Mouse (Mus musculus): ENCODE measurements around the gene Bcl11a. TPM values are rescaled to one million over a fixed set of nuclear protein-coding genes. Genes with fewer than 3 reads are reported as not detected.

The Bcl11a gene
- total and polyA plus RNA-seq, 2 experiments from 2014 or later = 32.3 to 73.5 TPM

DNA sequence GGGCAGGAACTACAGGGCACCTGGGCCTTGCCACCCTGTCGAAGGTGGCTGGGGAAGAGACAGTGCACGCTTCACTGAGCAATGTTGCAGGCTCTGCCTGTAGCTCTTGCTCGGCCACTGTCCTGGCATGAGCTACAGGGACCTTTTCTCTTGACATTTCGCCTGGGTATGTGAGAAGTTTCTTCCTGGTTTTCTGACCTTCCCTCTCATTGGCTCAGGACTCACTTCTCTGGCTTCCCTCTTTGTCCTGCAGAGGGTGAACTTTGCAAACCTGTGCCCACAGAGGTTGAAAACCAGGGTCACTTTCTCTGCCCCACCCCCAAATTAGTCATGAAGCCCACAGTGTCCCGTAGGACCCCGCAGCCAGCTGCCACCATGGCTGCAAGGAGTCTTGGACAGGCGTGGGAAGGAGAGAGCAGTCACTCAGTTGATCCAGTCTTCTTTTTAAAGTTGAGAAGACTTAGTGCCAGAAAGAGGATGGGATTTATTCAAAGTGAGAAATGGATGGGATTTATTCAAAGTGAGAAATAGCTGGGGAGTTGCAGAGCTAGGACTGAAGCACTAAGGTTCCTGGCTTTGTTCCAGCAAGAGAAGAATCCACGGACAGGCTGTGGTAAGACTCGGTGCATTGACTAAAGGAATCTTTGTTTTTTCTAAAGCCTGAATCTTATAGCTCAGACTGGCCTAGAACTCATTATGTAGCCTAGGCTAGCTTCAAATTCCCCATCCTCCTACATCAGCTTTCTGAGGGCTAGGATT is 71.8 kb downstream of the Bcl11a start:
- H3K27me3 ChIP-seq (ENCODE audit: insufficient read depth, low read length) = no peaks in the 10 kb centered on the region
- H3K36me3 ChIP-seq (ENCODE audit: insufficient read depth, low read length) = no peaks in the 10 kb centered on the region
- H3K4me1 ChIP-seq (ENCODE audit: insufficient read depth, low read length) = peaks cover 3% of the 10 kb centered on the region; the same call in 1 of the 2 replicates
- H3K27ac ChIP-seq = no peak overlapping the region
- no peak for DNase-seq (ENCODE audit: low spot score)
- no peak for ATAC-seq
- WGBS = 53% methylated on average over 9 of the region's 9 CpGs
- no peaks in the 10 kb centered on the region for H3K9me3 ChIP-seq (ENCODE audit: low read length)
- no peak for TF ChIP-seq CTCF (IDR thresholded peaks at IDR 0.05; ENCODE audit: low read depth)
- no peak overlapping the region for H3K4me3 ChIP-seq (ENCODE audit: low read length)
- no peak overlapping the region for H3K4me2 ChIP-seq (ENCODE audit: low read depth, low read length)
- H3K9ac ChIP-seq (replicated peaks; ENCODE audit: low read length) = no peak overlapping the region

DNA sequence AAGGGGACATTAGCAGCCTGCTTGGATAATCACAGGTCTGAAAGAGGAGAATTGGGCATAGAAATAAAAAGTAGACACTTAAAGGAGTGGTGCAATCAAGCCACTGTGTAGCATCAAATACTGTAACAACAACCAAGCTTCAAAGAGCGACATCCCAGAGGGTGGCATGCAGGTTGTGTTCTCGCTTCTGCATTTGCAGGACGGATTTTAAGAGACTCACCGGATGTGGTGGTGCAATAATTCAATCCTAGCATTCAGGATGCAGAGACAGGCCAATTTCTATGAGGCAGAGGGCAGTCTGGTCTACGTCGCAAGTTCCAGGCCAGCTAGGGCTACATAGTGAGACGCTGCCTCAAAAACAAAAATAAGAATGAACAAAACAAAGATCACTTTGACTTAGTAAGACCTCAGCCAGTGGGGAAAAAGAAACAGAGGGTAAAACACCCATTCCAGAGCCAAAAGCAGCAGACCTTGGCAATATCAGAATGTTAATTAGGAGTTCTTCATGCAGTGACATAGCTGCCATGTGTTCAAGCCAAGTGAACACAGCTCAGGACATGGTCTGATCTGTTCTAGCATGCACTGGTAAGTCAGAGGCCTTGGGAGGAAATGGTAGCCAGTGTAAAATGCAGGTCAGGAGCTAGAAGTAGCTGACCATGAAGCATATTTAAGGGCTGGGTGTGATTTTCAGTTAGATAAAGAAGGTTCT is 74.4 kb downstream of the Bcl11a start:
- H3K4me3 ChIP-seq (ENCODE audit: low read length) = no peak overlapping the region
- H3K4me1 ChIP-seq (ENCODE audit: insufficient read depth, low read length) = peaks cover 6% of the 10 kb centered on the region
- no peak for ATAC-seq
- WGBS = 84% methylated on average over 7 of the region's 7 CpGs
- TF ChIP-seq CTCF (IDR thresholded peaks at IDR 0.05; ENCODE audit: low read depth) = no peak
- no peaks in the 10 kb centered on the region for H3K9me3 ChIP-seq (ENCODE audit: low read length)
- H3K36me3 ChIP-seq (ENCODE audit: insufficient read depth, low read length) = no peaks in the 10 kb centered on the region
- no peak overlapping the region for H3K4me2 ChIP-seq (ENCODE audit: low read depth, low read length)
- H3K27ac ChIP-seq = no peak overlapping the region
- no peaks in the 10 kb centered on the region for H3K27me3 ChIP-seq (ENCODE audit: insufficient read depth, low read length)
- 0 out of 2 replicates have a peak overlapping the region, but pooled peaks have one; percentile 3 for H3K9ac ChIP-seq (replicated peaks; ENCODE audit: low read length)
- no peak for DNase-seq (ENCODE audit: low spot score)

DNA sequence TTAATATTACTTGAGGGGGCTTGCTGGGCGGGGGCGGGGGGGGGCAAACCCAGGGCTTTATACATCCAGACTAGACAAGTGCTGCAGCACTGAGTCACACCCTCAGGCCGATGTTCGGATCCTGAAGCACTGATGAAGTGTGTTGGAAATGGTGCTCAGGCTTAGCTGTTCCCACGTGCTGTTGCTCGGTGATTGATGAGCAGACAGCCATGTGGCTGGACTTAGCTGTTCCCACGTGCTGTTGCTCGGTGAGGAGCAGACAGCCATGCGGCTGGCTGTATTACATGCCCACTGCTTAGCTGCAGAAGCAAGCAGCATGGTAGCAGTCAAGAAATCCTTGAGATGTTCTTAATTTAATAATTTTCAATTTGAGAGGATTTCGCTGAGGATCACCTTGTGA is 75.2 kb downstream of the Bcl11a start:
- Histone ChIP-seq H3K4me2 (ENCODE audit: low read depth, low read length) (no peak overlapping the region), H3K27me3 (ENCODE audit: insufficient read depth, low read length) (no peaks in the 10 kb centered on the region), H3K36me3 (ENCODE audit: insufficient read depth, low read length) (no peaks in the 10 kb centered on the region), H3K4me1 (ENCODE audit: insufficient read depth, low read length) (peaks cover 7% of the 10 kb centered on the region), H3K27ac (no peak overlapping the region), H3K4me3 (ENCODE audit: low read length) (no peak overlapping the region), H3K9me3 (ENCODE audit: low read length) (no peaks in the 10 kb centered on the region), H3K9ac (replicated peaks; ENCODE audit: low read length) (no peak overlapping the region)
- 38% methylated on average over 10 of the region's 10 CpGs for WGBS
- DNase-seq (ENCODE audit: low spot score) (peak; percentile 46), ATAC-seq (peak; percentile 63)
- no peak for TF ChIP-seq CTCF (IDR thresholded peaks at IDR 0.05; ENCODE audit: low read depth)

DNA sequence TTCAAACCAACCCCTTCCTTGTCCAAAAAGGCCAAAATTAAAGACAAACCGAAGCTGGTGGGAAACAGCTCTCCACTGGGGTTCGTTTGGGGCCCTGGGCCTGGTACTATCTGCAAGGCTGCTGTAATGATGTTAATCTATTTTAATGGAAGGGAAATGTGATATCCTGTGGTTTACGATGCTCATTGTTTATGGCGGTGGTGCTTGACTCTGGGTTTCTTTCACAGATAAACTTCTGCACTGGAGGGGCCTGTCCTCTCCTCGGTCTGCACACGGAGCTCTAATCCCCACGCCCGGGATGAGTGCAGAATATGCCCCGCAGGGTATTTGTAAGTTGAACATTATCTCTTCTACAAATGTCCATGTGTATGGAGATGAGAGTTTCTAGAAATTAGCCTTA is 80.2 kb downstream of the Bcl11a start:
- Histone ChIP-seq H3K4me1 (ENCODE audit: insufficient read depth, low read length) (peaks cover 15% of the 10 kb centered on the region), H3K9me3 (ENCODE audit: low read length) (no peaks in the 10 kb centered on the region), H3K9ac (replicated peaks; ENCODE audit: low read length) (no peak overlapping the region), H3K4me2 (ENCODE audit: low read depth, low read length) (no peak overlapping the region), H3K36me3 (ENCODE audit: insufficient read depth, low read length) (no peaks in the 10 kb centered on the region), H3K27me3 (ENCODE audit: insufficient read depth, low read length) (no peaks in the 10 kb centered on the region), H3K27ac (no peak overlapping the region), H3K4me3 (ENCODE audit: low read length) (no peak overlapping the region)
- WGBS = 70% methylated on average over 9 of the region's 9 CpGs
- ATAC-seq = no peak
- no peak for TF ChIP-seq CTCF (IDR thresholded peaks at IDR 0.05; ENCODE audit: low read depth)
- no peak for DNase-seq (ENCODE audit: low spot score)

DNA sequence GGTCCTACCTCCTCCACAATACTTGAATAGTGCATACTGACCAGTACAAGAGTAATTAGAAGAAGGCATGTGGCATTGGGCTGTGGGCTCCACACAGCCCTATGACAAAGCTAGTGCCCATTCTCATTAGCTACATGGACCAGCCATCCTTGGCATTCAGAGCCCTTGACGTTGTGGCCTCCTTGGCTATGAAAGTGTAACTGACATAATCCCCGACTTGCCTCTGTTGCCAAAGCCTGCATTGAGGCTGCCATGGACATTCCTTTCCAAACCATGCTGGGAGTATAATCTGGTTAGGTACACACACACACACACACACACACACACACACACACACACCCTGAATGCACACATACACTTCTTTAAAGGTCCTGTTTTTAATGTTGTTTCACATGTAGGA is 81.8 kb downstream of the Bcl11a start:
- DNase-seq (ENCODE audit: low spot score) (no peak), ATAC-seq (no peak)
- Histone ChIP-seq H3K27me3 (ENCODE audit: insufficient read depth, low read length) (no peaks in the 10 kb centered on the region), H3K4me3 (ENCODE audit: low read length) (no peak overlapping the region), H3K4me1 (ENCODE audit: insufficient read depth, low read length) (peaks cover 14% of the 10 kb centered on the region), H3K9ac (replicated peaks; ENCODE audit: low read length) (no peak overlapping the region), H3K27ac (no peak overlapping the region), H3K36me3 (ENCODE audit: insufficient read depth, low read length) (no peaks in the 10 kb centered on the region), H3K4me2 (ENCODE audit: low read depth, low read length) (no peak overlapping the region), H3K9me3 (ENCODE audit: low read length) (no peaks in the 10 kb centered on the region)
- WGBS = 60% methylated on average over 2 of the region's 2 CpGs
- TF ChIP-seq CTCF (IDR thresholded peaks at IDR 0.05; ENCODE audit: low read depth) = no peak

DNA sequence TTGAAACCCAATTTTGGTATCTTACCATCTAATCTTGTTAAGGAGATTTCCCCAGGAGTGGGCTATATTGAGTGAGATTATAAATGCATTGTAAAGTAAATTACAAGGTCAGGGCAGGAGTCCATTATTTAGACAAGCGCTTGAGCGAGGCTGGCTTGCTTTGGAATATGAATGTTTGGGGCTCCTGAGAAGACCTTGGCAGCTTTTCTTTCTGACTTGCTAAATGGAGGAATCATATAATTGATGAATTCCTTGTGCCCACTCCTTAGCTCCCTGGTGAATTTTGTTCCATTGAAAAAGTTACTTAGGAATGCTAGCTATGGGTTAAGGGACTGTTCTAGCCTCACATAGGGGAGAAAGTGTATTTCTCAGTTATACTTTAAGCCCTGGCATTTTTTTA is 83.6 kb downstream of the Bcl11a start:
- H3K9ac ChIP-seq (replicated peaks; ENCODE audit: low read length) = no peak overlapping the region
- H3K4me2 ChIP-seq (ENCODE audit: low read depth, low read length) = no peak overlapping the region
- H3K27ac ChIP-seq = no peak overlapping the region
- H3K27me3 ChIP-seq (ENCODE audit: insufficient read depth, low read length) = no peaks in the 10 kb centered on the region
- H3K4me1 ChIP-seq (ENCODE audit: insufficient read depth, low read length) = peaks cover 14% of the 10 kb centered on the region
- H3K9me3 ChIP-seq (ENCODE audit: low read length) = no peaks in the 10 kb centered on the region
- no peak overlapping the region for H3K4me3 ChIP-seq (ENCODE audit: low read length)
- ATAC-seq (no peak), DNase-seq (ENCODE audit: low spot score) (no peak)
- TF ChIP-seq CTCF (IDR thresholded peaks at IDR 0.05; ENCODE audit: low read depth) = no peak
- no peaks in the 10 kb centered on the region for H3K36me3 ChIP-seq (ENCODE audit: insufficient read depth, low read length)
- WGBS = 59% methylated on average over 2 of the region's 2 CpGs

DNA sequence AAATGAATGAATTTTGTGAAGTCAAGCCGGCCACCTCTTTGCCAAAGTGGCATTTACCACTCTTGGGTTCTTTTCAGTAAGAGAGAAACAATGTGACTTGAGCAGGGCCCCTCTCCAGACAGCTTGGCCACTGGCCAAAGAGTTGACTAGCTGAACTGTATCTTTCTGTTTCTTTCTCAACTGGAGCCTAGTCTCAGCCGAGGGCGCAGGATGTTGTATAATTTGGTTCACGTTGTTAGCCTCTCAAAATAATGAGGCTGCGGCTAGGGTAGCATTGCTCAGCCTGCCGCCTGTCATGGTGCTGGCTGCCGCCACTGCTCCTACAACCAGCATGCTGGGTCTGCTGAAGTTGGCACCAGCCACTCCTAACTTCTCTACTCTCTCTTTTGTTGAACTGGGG is 84.2 kb downstream of the Bcl11a start:
- H3K36me3 ChIP-seq (ENCODE audit: insufficient read depth, low read length) = no peaks in the 10 kb centered on the region
- DNase-seq (ENCODE audit: low spot score) = peak; percentile 81
- TF ChIP-seq CTCF (IDR thresholded peaks at IDR 0.05; ENCODE audit: low read depth) = no peak
- no peak overlapping the region for H3K9ac ChIP-seq (replicated peaks; ENCODE audit: low read length)
- no peaks in the 10 kb centered on the region for H3K9me3 ChIP-seq (ENCODE audit: low read length)
- H3K4me2 ChIP-seq (ENCODE audit: low read depth, low read length) = no peak overlapping the region
- peaks cover 12% of the 10 kb centered on the region for H3K4me1 ChIP-seq (ENCODE audit: insufficient read depth, low read length)
- ATAC-seq = peak; percentile 46; the same call in 1 of the 2 replicates
- H3K27me3 ChIP-seq (ENCODE audit: insufficient read depth, low read length) = no peaks in the 10 kb centered on the region
- no peak overlapping the region for H3K27ac ChIP-seq
- no peak overlapping the region for H3K4me3 ChIP-seq (ENCODE audit: low read length)
- WGBS = 20% methylated on average over 7 of the region's 7 CpGs
